Mouse (Mus musculus): ENCODE measurements around the gene Gm49373.

The Gm49373 gene

DNA sequence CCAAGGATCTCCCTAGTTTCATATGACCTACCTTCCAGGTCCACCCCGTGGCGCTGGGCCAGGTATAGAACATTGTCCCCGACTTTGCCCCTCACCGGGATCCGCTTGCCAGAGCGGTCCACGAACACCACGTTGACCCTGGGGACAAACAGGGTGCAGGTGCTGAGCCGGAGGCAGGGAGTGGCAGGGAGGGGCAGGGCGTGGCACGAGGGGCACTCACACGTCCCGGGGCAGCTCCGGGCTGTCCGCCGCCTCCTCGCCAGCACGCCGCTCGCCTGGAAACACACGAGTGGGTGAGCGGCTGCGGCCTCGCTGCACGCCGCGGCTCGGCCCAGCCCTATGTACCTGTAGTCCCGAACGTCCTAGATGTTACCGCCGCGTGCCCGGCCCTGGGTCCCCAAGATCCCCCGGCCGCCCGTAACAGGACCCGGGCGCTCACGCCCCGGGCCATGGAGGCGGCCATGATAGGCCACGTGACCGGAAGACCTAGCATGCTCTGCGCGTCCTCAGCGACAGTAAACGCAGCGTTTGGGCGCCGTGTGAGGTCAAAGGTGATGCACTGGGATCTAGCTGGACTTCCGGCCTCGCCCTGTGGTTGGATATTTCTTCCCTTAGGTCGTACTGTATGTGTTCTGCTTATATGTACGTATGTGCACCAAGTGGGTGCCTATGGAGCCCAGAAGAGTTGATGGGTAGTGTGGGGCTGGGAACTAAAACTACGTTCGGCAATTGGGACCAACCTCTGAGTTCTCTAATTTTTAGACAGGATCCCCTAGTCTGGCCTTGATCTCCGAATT lies at the start of gene Gm49373, which contains the start of gene Fdx1l:
Gene Gm49373, minus strand, starts transcription at position 53 of the 797 bp plus-strand sequence.
Gene Fdx1l, minus strand, starts transcription at position 571 of the 797 bp plus-strand sequence.
- peak; percentile 94 for DNase-seq (ENCODE audit: low read depth)

DNA sequence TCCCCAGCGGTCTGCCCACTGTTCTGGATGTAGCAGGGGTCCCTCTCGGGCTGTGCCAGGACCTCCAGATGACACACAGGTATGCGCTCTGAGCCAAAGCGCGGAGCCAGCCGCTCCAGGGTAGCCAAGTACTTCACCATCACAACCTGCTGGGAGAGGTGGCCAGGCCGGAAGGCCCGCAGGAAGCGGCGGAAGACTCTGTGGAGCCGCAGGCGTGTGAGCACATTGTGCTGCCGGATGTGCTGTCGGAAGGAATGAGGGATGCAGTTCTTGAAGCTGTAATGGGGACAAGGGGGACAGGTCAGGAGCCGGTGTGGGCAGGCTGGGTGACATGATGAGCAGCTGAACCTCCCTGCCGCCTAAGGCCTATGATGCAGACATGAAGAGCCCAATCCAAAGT lies 48.6 kb upstream of the Gm49373 start:
- DNase-seq (ENCODE audit: low read depth), result no peak

DNA sequence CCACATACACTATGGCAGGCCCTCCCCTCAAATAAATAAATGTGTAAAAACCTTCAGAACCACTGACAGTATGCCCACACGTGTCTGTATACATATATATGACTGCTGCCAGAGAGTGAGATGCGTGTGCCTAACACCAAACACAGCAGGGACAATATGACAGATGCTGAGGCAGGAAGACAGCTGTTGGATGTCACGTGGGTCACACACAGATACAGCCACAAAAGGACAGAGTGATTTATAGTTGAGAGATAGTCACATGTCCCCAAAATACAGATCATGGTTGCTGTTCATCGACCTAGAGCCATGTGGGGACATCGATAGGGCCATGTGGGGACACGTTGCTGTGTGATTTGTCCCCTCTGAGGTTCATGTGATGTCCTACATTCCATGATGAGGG lies 44.2 kb upstream of the Gm49373 start:
- no peak for DNase-seq (ENCODE audit: low read depth)

DNA sequence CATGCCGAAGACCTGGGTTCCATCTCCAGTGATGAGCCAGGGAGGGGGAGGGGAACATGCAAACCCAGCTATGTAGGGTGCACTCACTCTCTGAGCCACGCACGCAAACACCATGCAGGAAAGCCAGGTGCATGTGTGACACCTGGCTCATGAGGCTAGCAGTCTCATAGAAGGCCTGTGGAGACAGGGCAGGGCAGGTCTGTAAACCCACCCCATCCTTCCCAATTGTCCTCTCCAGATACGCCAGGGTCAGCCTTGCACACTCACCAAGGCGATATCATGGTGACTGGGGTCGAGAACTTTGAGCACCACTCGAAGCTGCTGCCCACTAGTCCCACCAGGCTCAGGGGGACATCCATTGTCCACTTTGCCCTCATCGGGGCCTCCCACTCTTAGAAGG lies 42.2 kb upstream of the Gm49373 start:
- no peak for DNase-seq (ENCODE audit: low read depth)

DNA sequence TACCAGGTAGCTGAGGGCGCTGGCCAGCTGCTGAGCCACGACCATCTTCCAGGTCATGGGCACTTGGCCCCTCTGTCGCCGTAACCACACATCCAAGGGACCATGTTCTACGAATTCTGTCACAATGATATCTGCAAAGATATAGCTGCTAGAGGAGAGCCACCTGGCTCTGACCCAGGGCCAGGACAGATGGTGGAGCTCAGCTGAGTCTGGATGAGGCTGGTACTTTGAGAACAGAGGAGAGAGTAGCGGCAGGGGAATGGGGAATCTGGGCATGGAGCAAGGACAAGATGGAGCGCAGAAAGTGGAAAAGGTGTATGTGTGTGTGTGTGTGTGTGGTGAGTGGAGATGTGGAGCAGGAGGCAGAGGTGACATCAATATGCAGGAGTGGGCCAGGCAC lies 41.3 kb upstream of the Gm49373 start:
- DNase-seq (ENCODE audit: low read depth), result no peak

DNA sequence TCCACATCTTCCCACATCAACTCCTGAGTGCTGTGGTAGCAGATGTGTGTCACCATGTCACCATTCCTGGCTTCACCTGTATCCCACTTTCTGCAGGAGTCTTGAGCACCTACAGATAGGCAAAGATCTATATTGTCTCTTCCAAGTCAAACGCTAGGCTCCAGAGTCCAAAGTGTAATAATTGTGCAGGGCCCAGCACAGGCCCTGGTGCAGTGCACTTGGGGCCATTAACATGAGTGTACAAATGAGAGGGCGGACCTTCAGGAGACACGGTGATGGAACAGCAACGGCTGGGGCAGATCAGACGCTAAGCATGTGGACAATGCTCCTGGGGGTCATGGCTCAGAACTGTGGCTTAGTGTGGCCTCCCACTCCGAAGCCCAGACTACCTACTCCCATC lies 40.9 kb upstream of the Gm49373 start:
- no peak for DNase-seq (ENCODE audit: low read depth)

DNA sequence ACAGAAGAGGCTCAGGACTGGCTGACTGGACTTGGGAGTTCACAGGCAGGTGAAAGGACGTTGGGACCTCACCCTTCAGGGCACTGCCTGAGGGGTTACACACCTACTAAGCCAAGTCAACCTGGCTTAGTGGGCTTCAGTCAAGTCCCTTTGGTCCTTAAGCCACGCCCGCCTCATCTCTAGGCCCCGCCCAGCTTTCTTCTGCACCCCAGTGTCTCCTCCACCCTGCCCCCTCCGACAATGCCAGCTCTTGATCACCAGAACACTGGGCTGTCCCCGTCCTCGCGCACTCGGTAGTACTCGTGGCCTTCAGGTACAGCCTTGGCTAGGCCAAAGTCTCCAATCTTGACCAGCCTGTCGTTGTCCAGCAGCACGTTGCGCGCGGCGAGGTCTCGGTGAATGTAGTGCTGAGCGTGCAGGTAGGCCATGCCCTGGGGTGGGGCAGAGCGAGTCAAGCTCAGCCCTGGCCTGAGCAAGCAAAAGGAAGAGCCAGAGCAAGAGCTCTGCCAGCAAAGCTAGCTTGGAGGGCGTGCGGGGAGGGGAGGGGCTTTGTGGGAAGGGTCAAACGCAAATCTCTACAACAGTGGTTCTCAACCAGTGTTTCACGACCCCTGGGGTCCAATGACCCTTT lies 34.8 kb upstream of the Gm49373 start:
- DNase-seq (ENCODE audit: low read depth), result no peak

DNA sequence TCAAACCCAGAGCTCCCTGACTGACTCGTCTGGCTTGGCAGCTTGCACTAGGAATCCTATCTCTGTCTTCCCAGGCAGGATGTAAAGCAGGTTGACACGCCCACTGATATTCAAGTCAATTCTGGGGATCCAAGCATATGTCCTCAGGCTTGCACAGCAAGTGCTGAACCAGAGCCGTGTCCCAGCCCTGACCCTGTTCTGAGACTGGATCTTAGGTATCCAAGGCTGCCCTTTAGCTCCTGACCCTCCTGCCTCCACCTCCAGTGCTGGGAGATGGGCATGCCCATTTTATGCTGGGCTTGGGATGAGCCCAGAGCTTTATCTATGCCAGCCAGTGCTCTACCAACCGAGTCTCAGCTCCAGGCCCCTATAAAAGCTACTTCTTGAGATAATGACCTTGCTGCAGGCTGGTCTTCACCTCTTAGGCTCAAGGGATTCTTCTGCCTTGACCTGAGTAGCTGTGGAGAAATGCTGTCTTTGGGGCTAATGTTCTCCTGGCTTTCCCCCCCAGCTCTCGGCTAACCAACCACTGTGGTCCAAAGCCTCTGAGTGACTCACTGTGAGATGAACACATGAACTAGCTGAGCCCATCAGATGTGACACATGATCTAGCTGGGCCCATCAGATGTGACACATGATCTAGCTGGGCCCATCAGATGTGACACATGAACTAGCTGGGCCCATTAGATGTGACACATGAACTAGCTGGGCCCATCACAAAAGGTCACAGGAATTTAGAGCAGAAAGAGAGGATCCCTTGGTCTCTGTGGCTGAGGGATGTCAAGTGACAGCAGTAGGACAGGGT lies 33.1 kb upstream of the Gm49373 start:
- DNase-seq (ENCODE audit: low read depth), result peak; percentile 21

DNA sequence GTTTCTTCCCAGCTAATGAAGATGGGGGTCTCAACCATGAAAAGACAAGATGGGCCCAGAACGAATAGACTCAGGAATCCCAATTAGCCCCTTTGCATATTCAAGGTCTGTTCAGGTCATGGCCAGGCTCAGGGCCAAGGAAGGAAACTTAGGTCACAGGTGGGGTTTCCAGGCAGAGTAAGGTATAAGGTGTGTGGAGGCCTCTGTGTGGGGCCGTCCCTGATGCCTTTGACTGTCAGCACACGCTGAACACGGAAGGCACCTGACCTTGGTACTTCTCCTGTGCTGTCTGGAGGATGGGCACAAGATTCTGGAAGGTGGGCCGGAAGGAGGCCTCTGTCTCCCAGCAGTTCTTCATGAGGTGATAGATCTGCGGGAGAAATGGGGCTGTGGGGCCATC lies 31.9 kb upstream of the Gm49373 start:
- no peak for DNase-seq (ENCODE audit: low read depth)

DNA sequence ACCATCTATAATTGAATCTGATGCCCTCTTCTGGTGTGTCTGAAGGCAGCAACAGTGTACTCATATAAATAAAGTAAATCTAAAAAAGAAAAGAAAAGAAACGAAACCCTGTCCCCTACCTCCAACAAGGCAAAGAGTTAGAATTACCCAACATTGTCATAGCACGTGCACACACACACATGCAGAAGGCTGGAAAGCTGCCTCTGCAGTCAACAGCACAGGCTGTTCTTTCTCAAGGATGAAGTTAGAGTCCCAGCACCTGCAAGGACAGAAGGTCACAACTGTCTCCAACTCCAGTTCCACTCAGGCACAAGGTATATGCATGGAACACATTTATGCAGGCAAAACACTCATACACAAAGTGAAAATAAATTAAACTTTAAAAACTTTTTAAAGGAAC lies 29.2 kb upstream of the Gm49373 start:
- no peak for DNase-seq (ENCODE audit: low read depth)

DNA sequence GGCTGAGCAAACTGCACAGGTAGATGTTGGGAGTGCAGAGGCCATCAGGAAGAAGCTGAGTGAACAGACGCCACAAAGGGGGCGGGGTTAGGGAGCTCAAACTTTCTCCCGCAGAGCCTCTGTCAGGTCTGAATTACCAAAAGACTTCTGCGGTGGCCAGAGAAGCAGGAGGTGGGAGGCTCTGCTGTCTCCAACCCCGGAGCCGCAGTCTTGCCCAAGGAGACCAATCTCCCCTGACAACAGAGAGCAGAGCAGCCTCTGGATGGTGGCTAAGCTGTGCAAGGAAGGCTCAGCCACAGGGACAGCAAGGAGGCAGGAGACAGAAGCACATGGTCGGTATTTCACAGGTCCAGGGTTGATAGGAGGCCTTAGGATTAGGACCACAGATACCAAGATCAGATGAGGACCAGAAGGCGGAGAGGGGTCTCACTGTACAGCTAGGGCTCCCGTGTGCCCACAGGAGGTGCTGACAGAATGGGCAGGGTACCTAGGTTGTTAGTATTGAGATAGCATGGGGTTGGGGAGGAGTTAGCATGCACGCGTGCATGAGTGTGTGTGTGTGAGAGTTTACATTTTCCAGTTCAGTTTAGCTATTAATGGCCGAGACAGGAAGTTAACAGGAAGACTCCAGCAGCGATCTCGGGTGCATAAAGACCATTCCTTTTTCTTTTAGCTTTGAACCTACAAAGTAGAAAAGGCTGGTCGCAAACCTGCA lies 27.7 kb upstream of the Gm49373 start:
- peak; percentile 42 for DNase-seq (ENCODE audit: low read depth)

DNA sequence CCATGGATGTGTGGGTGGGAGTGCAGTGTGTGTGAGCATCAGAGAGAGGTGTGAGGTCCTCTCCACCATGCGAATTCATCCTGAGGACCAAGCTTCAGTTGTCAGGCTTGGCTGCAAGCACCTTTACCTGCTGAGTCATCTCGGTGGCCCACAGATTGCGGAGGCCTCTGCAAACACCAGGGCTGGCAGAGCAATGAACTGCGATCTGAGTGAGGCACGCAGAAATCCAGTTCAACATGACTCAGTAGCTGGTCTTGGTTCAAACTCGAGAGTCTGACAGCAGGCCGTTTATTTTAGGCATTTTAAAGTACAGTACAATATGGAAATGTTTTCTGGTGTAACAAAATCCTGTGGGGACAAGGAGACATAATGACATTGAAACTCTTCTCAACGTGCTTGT lies 24.9 kb upstream of the Gm49373 start:
- DNase-seq (ENCODE audit: low read depth), result no peak

DNA sequence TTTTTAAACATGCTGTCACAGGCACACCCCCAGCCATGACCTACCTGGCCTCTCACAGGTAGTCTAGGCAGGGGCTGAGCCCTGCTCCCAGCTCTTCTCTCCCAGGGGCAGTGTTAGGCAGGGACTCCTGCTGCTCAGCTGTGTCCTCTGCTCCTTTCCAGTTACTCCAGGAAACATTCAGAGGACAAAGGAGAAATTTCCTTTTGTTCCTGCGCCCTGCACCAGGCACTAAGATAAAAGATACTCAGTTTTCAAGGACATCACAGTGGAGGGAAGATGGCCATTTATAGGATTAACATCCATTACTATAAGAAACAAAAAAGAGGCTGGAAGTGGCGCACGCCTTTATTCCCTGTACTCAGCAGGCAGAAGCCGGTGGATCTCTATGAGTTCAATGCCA lies 23.1 kb upstream of the Gm49373 start:
- DNase-seq (ENCODE audit: low read depth), result no peak

DNA sequence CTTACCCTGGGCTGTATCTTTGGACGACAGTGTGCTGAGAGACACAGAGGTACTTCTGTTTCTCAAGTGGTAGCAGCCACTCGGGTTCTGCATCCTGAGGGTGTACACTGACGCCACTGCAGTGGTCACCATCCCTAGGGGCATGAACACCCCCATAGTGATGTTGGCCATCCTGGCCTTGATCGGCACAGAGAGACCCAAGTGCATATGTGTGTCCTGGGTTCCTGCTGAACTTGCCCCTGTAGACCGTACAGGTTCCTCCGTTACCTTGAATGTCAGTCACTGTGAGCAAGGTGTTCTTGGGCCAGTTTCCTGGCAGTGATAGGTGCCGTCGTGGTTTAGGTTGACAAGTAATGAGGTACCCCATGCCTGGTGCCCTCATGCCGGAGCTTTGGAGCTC lies 20.5 kb upstream of the Gm49373 start:
- no peak for DNase-seq (ENCODE audit: low read depth)

DNA sequence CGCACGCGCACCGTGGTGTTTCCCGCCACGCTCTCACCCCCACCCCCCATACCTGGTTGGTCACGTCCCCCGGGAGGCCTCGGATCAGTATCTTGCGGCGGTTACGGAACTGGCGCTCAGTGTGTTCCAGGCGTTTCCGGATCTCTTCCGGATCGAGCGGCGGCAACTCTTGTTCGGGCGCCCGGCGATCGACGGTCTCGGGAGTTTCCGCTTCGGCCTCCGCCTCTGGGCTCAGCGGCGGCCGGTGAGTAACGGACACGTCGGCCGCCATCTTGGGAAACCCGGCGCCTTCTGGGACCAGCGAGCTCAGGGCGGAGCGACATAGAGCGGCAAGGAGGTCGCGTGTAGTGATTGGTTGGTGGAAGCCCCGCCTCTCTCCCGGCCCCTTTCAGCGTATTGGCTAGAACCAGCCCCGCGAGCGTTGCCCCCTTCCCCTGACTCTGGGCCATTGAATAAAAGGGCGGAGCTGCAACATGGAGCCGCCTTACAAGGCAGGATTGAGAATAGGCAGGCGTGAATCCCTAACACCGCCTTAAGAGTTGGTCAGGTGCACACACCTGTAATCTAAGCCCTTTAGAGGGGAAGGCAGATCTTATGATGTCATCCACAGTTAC lies 18.9 kb upstream of the Gm49373 start, which contains the start of the genes Gm38431 and Raver1:
Gene Gm38431, minus strand, starts transcription at position 291 of the 614 bp plus-strand sequence.
Gene Raver1, minus strand, starts transcription at position 302 of the 614 bp plus-strand sequence.
- peak; percentile 99 for DNase-seq (ENCODE audit: low read depth)

DNA sequence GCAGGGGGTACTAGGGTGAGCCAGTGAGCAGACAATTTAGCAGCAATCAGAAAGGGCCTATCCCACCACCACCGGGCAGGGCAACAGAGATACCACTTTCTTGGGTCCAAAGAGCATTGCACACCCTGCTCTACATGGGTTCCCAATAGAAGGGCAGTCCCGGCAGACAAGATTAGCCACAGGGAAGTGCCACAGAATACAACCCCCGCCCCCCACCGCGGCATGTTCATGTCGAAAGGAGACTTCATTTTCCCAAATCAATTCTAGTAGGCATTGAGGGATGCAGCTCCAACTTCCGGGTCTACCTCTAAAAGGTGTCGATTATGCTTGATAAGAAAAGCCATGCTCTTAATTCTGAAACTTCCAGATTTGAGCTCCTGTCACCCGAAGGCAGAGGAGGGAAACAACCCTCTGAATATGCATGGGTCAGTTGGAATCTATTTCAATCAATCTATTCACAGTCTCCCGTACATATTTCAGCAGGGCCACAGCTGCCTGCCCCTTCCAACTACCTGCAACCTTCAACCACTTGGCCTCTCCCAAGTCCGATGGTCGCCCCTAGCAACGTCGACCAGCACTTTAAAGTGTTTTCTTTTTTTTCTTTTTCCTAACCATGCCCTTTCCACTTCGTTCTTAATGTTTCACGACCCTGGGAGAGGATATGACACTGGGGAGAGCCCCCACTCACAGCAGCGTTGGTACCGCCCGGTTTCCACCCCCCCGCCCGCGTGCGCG lies 18.2 kb upstream of the Gm49373 start:
- no peak for DNase-seq (ENCODE audit: low read depth)

DNA sequence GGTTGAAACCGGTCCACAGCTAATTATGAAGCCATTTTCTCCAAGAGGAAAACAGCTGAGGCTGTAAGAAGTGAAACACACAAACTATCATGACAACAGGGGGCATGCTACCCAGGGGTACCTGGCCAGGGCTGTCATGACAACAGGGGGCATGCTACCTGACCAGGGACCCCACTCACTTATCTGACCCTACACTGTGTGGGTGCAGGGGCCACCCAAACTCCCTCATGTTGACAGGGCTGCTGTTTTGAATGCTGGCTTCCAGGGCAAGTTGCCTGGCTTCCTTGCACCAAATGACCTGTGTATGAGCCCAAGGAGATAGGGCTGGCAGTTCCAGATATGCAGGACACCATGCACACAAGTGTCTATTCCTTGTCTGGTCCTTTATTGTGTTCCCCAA lies 17.6 kb upstream of the Gm49373 start:
- DNase-seq (ENCODE audit: low read depth), result no peak

DNA sequence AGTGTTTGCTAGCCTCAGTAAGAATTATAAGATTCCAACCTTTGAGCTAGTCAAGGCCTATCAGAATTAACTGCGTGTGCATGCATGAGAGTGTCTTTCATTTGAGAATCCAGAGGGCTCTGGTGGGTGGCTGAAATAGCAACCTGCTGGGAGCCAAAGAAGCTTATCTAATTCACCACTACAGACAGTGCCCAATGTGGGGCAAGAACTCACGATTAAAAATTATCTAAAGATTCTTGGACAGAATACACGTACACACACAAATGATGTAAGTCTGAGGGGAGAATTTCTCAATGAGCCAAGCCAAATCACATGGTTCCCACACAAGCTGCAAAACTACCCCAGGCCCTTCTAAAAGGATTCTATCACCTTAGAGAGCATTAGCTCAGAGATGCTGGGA lies 10.4 kb upstream of the Gm49373 start:
- no peak for DNase-seq (ENCODE audit: low read depth)

DNA sequence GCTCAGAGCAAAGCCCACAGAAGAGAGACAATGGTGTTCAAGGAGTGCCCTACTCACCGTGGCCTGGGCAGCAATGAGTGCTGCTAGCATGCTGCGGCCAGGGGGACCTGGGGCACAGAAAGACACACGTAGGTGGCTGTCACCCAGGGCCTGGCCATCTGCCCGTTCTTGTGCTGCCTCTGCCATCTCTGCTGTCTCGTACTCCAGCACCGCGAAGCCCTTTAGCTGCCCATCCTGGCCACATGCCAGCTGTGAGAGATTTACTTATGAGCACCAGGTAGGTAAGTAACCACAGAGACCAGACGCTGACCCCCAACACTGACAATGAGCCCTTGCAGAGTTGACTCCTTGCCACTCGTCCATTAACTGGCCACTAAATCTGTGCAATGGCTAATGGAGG lies 8.2 kb upstream of the Gm49373 start:
- DNase-seq (ENCODE audit: low read depth), result no peak

DNA sequence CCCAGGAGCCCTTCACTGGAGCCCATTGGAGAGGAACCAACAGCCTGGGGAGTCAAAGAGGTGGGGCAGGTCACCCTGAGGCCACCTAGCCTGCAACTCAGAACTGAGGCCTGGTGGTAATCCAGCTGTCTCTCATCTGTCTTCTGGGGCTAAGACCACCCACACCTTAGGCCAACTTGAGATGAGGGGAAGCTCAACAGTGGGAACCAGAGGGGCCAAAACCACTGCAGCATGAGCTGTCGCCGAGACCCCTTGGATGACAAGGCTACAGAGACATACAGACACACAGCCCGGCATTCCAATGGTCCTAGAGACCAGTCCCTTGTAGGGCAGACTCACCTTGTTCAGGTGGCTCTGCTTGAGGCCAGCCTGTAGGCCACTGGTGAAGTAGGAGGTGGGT lies 2.7 kb upstream of the Gm49373 start:
- DNase-seq (ENCODE audit: low read depth), result no peak

DNA sequence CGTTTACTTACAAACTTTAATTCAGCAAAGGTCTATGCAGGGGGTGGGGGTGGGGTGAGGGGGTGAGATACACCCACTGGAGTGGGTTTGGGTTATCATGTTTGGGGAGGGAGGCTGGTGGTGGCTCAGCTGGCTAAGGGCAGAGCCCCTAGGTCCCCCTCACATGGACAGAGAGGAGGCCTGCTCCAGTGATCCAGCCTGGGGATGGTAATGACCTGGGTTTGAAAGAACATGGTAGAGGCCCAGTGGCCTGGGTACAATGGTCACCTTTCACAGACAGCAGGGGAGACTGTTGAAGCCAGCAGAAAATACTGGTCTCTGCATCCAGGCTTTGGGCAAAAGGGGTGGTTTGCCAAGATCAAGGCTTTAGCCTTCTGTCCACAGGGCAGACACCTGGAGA lies 1.3 kb upstream of the Gm49373 start:
- no peak for DNase-seq (ENCODE audit: low read depth)

Data from 416B (cell line).